Mouse (Mus musculus): Measurements from ENCODE around the gene Gm13691. TPM values are rescaled to one million over a fixed set of nuclear protein-coding genes. Genes with fewer than 3 reads are reported as not detected.
"Not testable (repeated sequence)": the region's sequence is repeated elsewhere in the genome, so short reads cannot be mapped to it uniquely, and the experiment has no call there.

Gene Gm13691
- polyA plus RNA-seq (2015; fragmentation: Nextera tagmentation; extraction: Ambion mirVana) = not detected in 2 replicates

DNA sequence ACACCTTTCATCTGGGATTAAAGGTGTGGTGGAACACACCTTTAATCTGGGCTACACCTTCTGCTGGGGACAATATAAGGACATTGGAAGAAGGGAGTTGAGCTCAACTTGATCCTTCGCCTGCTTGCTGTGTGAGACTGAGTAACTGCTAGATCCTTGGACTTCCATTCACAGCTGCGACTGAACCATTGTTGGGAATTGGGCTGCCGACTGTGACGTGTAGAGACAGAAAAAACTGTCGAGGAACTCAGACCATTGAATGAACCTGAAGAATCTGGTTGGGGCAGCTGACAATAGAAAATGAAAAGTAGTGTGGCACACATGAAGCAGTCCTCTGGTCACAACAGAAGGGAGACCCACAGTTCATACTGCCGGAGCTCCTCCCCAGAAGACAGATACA, at the start of gene Gm13691:
Gene Gm13691 (plus strand): TSS at position 301 of the 400 bp plus-strand sequence.
- not testable (repeated sequence) for H3K4me2 ChIP-seq (ENCODE audit: low read length); ATAC-seq (replicated peaks; ENCODE audit: low FRiP score, low read depth); DNase-seq (ENCODE audit: low spot score); H3K27ac ChIP-seq; H3K9me3 ChIP-seq (replicated peaks; ENCODE audit: low read length); H3K36me3 ChIP-seq (ENCODE audit: insufficient read depth, low read length); H3K4me1 ChIP-seq (replicated peaks; ENCODE audit: insufficient read depth, low read length); H3K4me3 ChIP-seq (replicated peaks; ENCODE audit: low read depth, low read length); H3K9ac ChIP-seq (ENCODE audit: low read depth, low read length); H3K27me3 ChIP-seq (ENCODE audit: insufficient read depth, low read length)
- WGBS = no CpG with 5 or more reads among the region's 6 CpGs

GRCm38 (mm10) chr2:83940931-83941361, 49.4 kb upstream of the Gm13691 start, which contains the start of gene Zswim2:
Gene Zswim2 (minus strand): TSS chr2:83941228.
- no peak for TF ChIP-seq CTCF (IDR thresholded peaks at IDR 0.05; ENCODE audit: low read depth)
- Histone ChIP-seq H3K9ac (ENCODE audit: low read depth, low read length) (no peak within 1 kb of the TSS), H3K4me3 (replicated peaks; ENCODE audit: low read depth, low read length) (no peak within 1 kb of the TSS), H3K4me1 (replicated peaks; ENCODE audit: insufficient read depth, low read length) (0 out of 2 replicates have a peak, but pooled peaks cover 3% of the 10 kb centered on the region), H3K9me3 (replicated peaks; ENCODE audit: low read length) (no peaks in the 10 kb centered on the region), H3K4me2 (ENCODE audit: low read length) (peak within 1 kb of the TSS; percentile 46), H3K27me3 (ENCODE audit: insufficient read depth, low read length) (no peaks in the 10 kb centered on the region), H3K36me3 (ENCODE audit: insufficient read depth, low read length) (no peaks in the 10 kb centered on the region), H3K27ac (no peak within 1 kb of the TSS)
- WGBS = under 1% methylated on average over 20 of the region's 20 CpGs
- DNase-seq (ENCODE audit: low spot score) = peak; percentile 52
- peak; percentile 77 for ATAC-seq (replicated peaks; ENCODE audit: low FRiP score, low read depth)

- WGBS = 29% methylated on average over 3 of the region's 3 CpGs
- no peak for DNase-seq (ENCODE audit: low spot score)
- no peak overlapping the region for H3K4me3 ChIP-seq (replicated peaks; ENCODE audit: low read depth, low read length)
Observed at GRCm38 (mm10) chr2:83941378-83941777, 49.0 kb upstream of the Gm13691 start.

DNA sequence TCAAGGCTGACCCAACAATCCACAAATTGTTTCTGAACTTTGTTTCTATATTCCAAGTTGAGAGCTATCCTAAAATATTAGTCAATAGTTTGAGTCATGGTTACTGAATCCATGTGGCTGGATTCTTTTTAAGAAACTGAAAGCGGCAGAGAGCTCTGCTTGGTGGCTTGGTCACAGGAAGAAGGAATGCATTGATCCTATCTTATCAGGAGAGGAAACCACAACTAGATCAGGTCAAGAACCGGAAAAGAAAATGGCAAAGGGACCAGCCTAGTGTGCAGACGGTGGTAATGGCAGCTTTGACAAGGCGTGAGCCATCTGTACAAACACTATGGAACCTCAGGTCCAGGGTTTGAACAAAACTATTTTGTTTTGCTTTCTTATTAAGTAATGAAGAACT, 48.6 kb upstream of the Gm13691 start:
- Histone ChIP-seq H3K9me3 (replicated peaks; ENCODE audit: low read length) (no peaks in the 10 kb centered on the region), H3K4me1 (replicated peaks; ENCODE audit: insufficient read depth, low read length) (0 out of 2 replicates have a peak, but pooled peaks cover 3% of the 10 kb centered on the region), H3K27me3 (ENCODE audit: insufficient read depth, low read length) (no peaks in the 10 kb centered on the region), H3K4me2 (ENCODE audit: low read length) (no peak overlapping the region), H3K27ac (no peak overlapping the region), H3K36me3 (ENCODE audit: insufficient read depth, low read length) (no peaks in the 10 kb centered on the region), H3K4me3 (replicated peaks; ENCODE audit: low read depth, low read length) (no peak overlapping the region), H3K9ac (ENCODE audit: low read depth, low read length) (no peak overlapping the region)
- no peak for DNase-seq (ENCODE audit: low spot score)
- TF ChIP-seq CTCF (IDR thresholded peaks at IDR 0.05; ENCODE audit: low read depth) = no peak
- ATAC-seq (replicated peaks; ENCODE audit: low FRiP score, low read depth) = no peak
- 67% methylated on average over 4 of the region's 4 CpGs for WGBS

More at GRCm38 (mm10) chr2:83941378-83941777, 49.0 kb upstream of the Gm13691 start:
- H3K4me1 ChIP-seq (replicated peaks; ENCODE audit: insufficient read depth, low read length) = 0 out of 2 replicates have a peak, but pooled peaks cover 3% of the 10 kb centered on the region
- H3K27ac ChIP-seq = no peak overlapping the region
- H3K4me2 ChIP-seq (ENCODE audit: low read length) = peak overlapping the region; percentile 46
- H3K9me3 ChIP-seq (replicated peaks; ENCODE audit: low read length) = no peaks in the 10 kb centered on the region
- H3K9ac ChIP-seq (ENCODE audit: low read depth, low read length) = no peak overlapping the region
- TF ChIP-seq CTCF (IDR thresholded peaks at IDR 0.05; ENCODE audit: low read depth) = no peak
- ATAC-seq (replicated peaks; ENCODE audit: low FRiP score, low read depth) = no peak
- no peaks in the 10 kb centered on the region for H3K36me3 ChIP-seq (ENCODE audit: insufficient read depth, low read length)
- H3K27me3 ChIP-seq (ENCODE audit: insufficient read depth, low read length) = no peaks in the 10 kb centered on the region

DNA sequence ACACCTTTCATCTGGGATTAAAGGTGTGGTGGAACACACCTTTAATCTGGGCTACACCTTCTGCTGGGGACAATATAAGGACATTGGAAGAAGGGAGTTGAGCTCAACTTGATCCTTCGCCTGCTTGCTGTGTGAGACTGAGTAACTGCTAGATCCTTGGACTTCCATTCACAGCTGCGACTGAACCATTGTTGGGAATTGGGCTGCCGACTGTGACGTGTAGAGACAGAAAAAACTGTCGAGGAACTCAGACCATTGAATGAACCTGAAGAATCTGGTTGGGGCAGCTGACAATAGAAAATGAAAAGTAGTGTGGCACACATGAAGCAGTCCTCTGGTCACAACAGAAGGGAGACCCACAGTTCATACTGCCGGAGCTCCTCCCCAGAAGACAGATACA, 35.0 kb upstream of the Gm13691 start, which contains the start of gene Gm13698:
Gene Gm13698 (plus strand): TSS at position 301 of the 400 bp plus-strand sequence.
- not testable (repeated sequence) for H3K4me2 ChIP-seq (ENCODE audit: low read length); H3K27ac ChIP-seq; ATAC-seq (replicated peaks; ENCODE audit: low FRiP score, low read depth); H3K4me3 ChIP-seq (replicated peaks; ENCODE audit: low read depth, low read length); H3K36me3 ChIP-seq (ENCODE audit: insufficient read depth, low read length); DNase-seq (ENCODE audit: low spot score); H3K4me1 ChIP-seq (replicated peaks; ENCODE audit: insufficient read depth, low read length); H3K9me3 ChIP-seq (replicated peaks; ENCODE audit: low read length); H3K9ac ChIP-seq (ENCODE audit: low read depth, low read length); H3K27me3 ChIP-seq (ENCODE audit: insufficient read depth, low read length)
- WGBS = no CpG with 5 or more reads among the region's 6 CpGs

DNA sequence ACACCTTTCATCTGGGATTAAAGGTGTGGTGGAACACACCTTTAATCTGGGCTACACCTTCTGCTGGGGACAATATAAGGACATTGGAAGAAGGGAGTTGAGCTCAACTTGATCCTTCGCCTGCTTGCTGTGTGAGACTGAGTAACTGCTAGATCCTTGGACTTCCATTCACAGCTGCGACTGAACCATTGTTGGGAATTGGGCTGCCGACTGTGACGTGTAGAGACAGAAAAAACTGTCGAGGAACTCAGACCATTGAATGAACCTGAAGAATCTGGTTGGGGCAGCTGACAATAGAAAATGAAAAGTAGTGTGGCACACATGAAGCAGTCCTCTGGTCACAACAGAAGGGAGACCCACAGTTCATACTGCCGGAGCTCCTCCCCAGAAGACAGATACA, 29.1 kb upstream of the Gm13691 start, which contains the start of gene Gm13693:
Gene Gm13693 (plus strand): TSS at position 301 of the 400 bp plus-strand sequence.
- not testable (repeated sequence) for H3K27ac ChIP-seq; DNase-seq (ENCODE audit: low spot score); H3K36me3 ChIP-seq (ENCODE audit: insufficient read depth, low read length); H3K4me3 ChIP-seq (replicated peaks; ENCODE audit: low read depth, low read length); H3K9me3 ChIP-seq (replicated peaks; ENCODE audit: low read length); H3K4me2 ChIP-seq (ENCODE audit: low read length); ATAC-seq (replicated peaks; ENCODE audit: low FRiP score, low read depth); H3K9ac ChIP-seq (ENCODE audit: low read depth, low read length); H3K27me3 ChIP-seq (ENCODE audit: insufficient read depth, low read length); H3K4me1 ChIP-seq (replicated peaks; ENCODE audit: insufficient read depth, low read length)
- WGBS = no CpG with 5 or more reads among the region's 6 CpGs

GRCm38 (mm10) chr2:83967013-83967412, 23.3 kb upstream of the Gm13691 start, which contains the start of gene Gm13695:
Gene Gm13695 (plus strand): TSS chr2:83967313.
- not testable (repeated sequence) for H3K4me2 ChIP-seq (ENCODE audit: low read length); H3K4me3 ChIP-seq (replicated peaks; ENCODE audit: low read depth, low read length); H3K27me3 ChIP-seq (ENCODE audit: insufficient read depth, low read length); H3K9me3 ChIP-seq (replicated peaks; ENCODE audit: low read length); ATAC-seq (replicated peaks; ENCODE audit: low FRiP score, low read depth); DNase-seq (ENCODE audit: low spot score); H3K36me3 ChIP-seq (ENCODE audit: insufficient read depth, low read length); H3K4me1 ChIP-seq (replicated peaks; ENCODE audit: insufficient read depth, low read length); H3K27ac ChIP-seq; H3K9ac ChIP-seq (ENCODE audit: low read depth, low read length)
- no CpG with 5 or more reads among the region's 6 CpGs for WGBS

- WGBS = no CpG with 5 or more reads among the region's 6 CpGs
- not testable (repeated sequence) for H3K4me1 ChIP-seq (replicated peaks; ENCODE audit: insufficient read depth, low read length); H3K27me3 ChIP-seq (ENCODE audit: insufficient read depth, low read length); H3K4me2 ChIP-seq (ENCODE audit: low read length); H3K9me3 ChIP-seq (replicated peaks; ENCODE audit: low read length); H3K36me3 ChIP-seq (ENCODE audit: insufficient read depth, low read length); H3K9ac ChIP-seq (ENCODE audit: low read depth, low read length); H3K4me3 ChIP-seq (replicated peaks; ENCODE audit: low read depth, low read length); ATAC-seq (replicated peaks; ENCODE audit: low FRiP score, low read depth); H3K27ac ChIP-seq; DNase-seq (ENCODE audit: low spot score)
Observed at GRCm38 (mm10) chr2:83972823-83973222, 17.5 kb upstream of the Gm13691 start, which contains the start of gene Gm13696. Gene Gm13696 (plus strand): TSS chr2:83973123.

DNA sequence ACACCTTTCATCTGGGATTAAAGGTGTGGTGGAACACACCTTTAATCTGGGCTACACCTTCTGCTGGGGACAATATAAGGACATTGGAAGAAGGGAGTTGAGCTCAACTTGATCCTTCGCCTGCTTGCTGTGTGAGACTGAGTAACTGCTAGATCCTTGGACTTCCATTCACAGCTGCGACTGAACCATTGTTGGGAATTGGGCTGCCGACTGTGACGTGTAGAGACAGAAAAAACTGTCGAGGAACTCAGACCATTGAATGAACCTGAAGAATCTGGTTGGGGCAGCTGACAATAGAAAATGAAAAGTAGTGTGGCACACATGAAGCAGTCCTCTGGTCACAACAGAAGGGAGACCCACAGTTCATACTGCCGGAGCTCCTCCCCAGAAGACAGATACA, 11.7 kb upstream of the Gm13691 start, which contains the start of gene Gm13694:
Gene Gm13694 (plus strand): TSS at position 301 of the 400 bp plus-strand sequence.
- DNase-seq (ENCODE audit: low spot score); H3K9ac ChIP-seq (ENCODE audit: low read depth, low read length); H3K36me3 ChIP-seq (ENCODE audit: insufficient read depth, low read length); H3K4me3 ChIP-seq (replicated peaks; ENCODE audit: low read depth, low read length); H3K4me1 ChIP-seq (replicated peaks; ENCODE audit: insufficient read depth, low read length); H3K9me3 ChIP-seq (replicated peaks; ENCODE audit: low read length); H3K4me2 ChIP-seq (ENCODE audit: low read length); H3K27me3 ChIP-seq (ENCODE audit: insufficient read depth, low read length); ATAC-seq (replicated peaks; ENCODE audit: low FRiP score, low read depth); H3K27ac ChIP-seq: not testable (repeated sequence)
- WGBS = no CpG with 5 or more reads among the region's 6 CpGs
